Comparison of ENCODE assay signal across 33 mouse cellular contexts in genomic region chr6:145050899-145051298, GRCm38 (mm10). TPM values are rescaled to one million over a fixed set of nuclear protein-coding genes. Genes with fewer than 3 reads are reported as not detected.
DNase-seq lines count a peak whose midpoint lies in the region; ATAC-seq and TF ChIP-seq lines count a peak whose summit lies in the region.
"Had no signal": no experiment of that assay in that cellular context is flagged by ENCODE, and none has a peak within 500 bp of the region (broad histone marks: within the 10 kb centered on the region; RNA-seq: fewer than 3 reads in every experiment).

No protein-coding gene starts in this region.

- H3K4me1 ChIP-seq in heart, embryonic 11.5 days (ENCODE audit: control insufficient read depth, insufficient read depth, low read length) = peaks cover 12% of the 10 kb centered on the region; the same call in 1 of the 2 replicates
- peaks cover 15% of the 10 kb centered on the region; the same call in 1 of the 2 replicates for H3K4me1 ChIP-seq in midbrain, embryonic 14.5 days (ENCODE audit: control insufficient read depth, insufficient read depth, low read length)

- 0 out of 2 replicates have a peak, but pooled peaks have one; percentile 29 for ATAC-seq in heart, embryonic 11.5 days (replicated peaks; ENCODE audit: insufficient number of reproducible peaks, low FRiP score, low TSS enrichment)
- no peak for ATAC-seq in midbrain, embryonic 14.5 days (ENCODE audit: low FRiP score, low TSS enrichment)
- ATAC-seq: CD4-positive, CD25-positive, alpha-beta regulatory T cell, adult 4 months; forebrain, postnatal 0 days; inflammation-experienced regulatory T-cells, adult 6 months had no signal

- no peak for TF ChIP-seq POLR2A in brain, embryonic 14.5 days (IDR thresholded peaks at IDR 0.05; ENCODE audit: borderline replicate concordance, extremely low read depth, insufficient read depth, insufficient read length, poor library complexity, severe bottlenecking)

- H3K9me3 ChIP-seq in heart, embryonic 11.5 days (replicated peaks; ENCODE audit: control insufficient read depth, low read length) = no peaks in the 10 kb centered on the region
- no peaks in the 10 kb centered on the region for H3K9me3 ChIP-seq in midbrain, embryonic 14.5 days (ENCODE audit: control insufficient read depth, low read length)
- H3K9me3 ChIP-seq: embryonic facial prominence, embryonic 13.5 days; forebrain, embryonic 10.5 days; heart, embryonic 12.5 days; limb, embryonic 13.5 days; lung, embryonic 15.5 days had no signal

- H3K4me2 ChIP-seq in heart, embryonic 11.5 days = no peak overlapping the region
- H3K4me2 ChIP-seq in midbrain, embryonic 14.5 days (ENCODE audit: low read length) = no peak overlapping the region
- H3K4me2 ChIP-seq: embryonic facial prominence, embryonic 13.5 days; heart, embryonic 12.5 days; hindbrain, embryonic 14.5 days; limb, embryonic 13.5 days; liver, embryonic 11.5 days; lung, embryonic 15.5 days had no signal

- H3K27ac ChIP-seq in heart, embryonic 11.5 days (ENCODE audit: low read depth, low read length) = no peak overlapping the region
- H3K27ac ChIP-seq in midbrain, embryonic 14.5 days (replicated peaks; ENCODE audit: low read depth, low read length) = 0 out of 2 replicates have a peak overlapping the region, but pooled peaks have one; percentile 23
- H3K27ac ChIP-seq: embryonic facial prominence, embryonic 13.5 days; forebrain, embryonic 10.5 days; hindbrain, embryonic 14.5 days; left cerebral cortex, adult 2 months; limb, embryonic 13.5 days; lung, embryonic 15.5 days; stomach, postnatal 0 days had no signal

- no peak overlapping the region for H3K9ac ChIP-seq in heart, embryonic 11.5 days (ENCODE audit: low read depth, low read length)
- no peak overlapping the region for H3K9ac ChIP-seq in midbrain, embryonic 14.5 days (replicated peaks; ENCODE audit: low read length)
- H3K9ac ChIP-seq: embryonic facial prominence, embryonic 13.5 days; forebrain, postnatal 0 days; heart, embryonic 12.5 days; hindbrain, embryonic 14.5 days; limb, embryonic 13.5 days; lung, embryonic 15.5 days had no signal

- no peak for DNase-seq in heart, adult 8-10 months (ENCODE audit: low spot score)
- peak; percentile 53 for DNase-seq in brain, embryonic 14.5 days (ENCODE audit: low read depth)
- DNase-seq in midbrain, embryonic 14.5 days = peak; percentile 33
- peak; percentile 73 for DNase-seq in retina, postnatal 7 days (ENCODE audit: low read depth, low spot score)
- no peak for DNase-seq in urinary bladder, adult 2 months (ENCODE audit: low spot score)
- DNase-seq in left cerebral cortex, adult 9 months (ENCODE audit: low spot score in 2 of 2) = no peak
- DNase-seq: adrenal gland, adult 2 months; adrenal gland, postnatal 36 days; cerebellum, adult 8-10 months; cerebellum, postnatal 36 days; embryo, embryonic 11 days; forebrain, postnatal 0 days; gastrocnemius, postnatal 10 days; heart, postnatal 4 days; kidney, adult 11 months; kidney, postnatal 14 days; lung, postnatal 36 days; right cerebral cortex, postnatal 4 days; thymus, adult 18-20 months; thymus, postnatal 25 days had no signal

- 17% methylated on average over 3 of the region's 3 CpGs for WGBS in heart, embryonic 11.5 days (ENCODE audit: insufficient replicate concordance)
- WGBS in midbrain, embryonic 14.5 days = 17% methylated on average over 3 of the region's 3 CpGs

- no peak overlapping the region for H3K4me3 ChIP-seq in heart, embryonic 11.5 days (ENCODE audit: low read depth, low read length)
- no peak overlapping the region for H3K4me3 ChIP-seq in midbrain, embryonic 14.5 days (replicated peaks; ENCODE audit: low read depth, low read length)
- H3K4me3 ChIP-seq: embryonic facial prominence, embryonic 13.5 days; forebrain, embryonic 10.5 days; heart, embryonic 12.5 days; left cerebral cortex, adult 2 months; limb, embryonic 13.5 days; lung, embryonic 15.5 days had no signal

- peaks cover 4% of the 10 kb centered on the region; the same call in 1 of the 2 replicates for H3K27me3 ChIP-seq in heart, embryonic 11.5 days (ENCODE audit: control insufficient read depth, insufficient read depth, low read length)
- H3K27me3 ChIP-seq in midbrain, embryonic 14.5 days (ENCODE audit: control insufficient read depth, insufficient read depth, low read length) = no peaks in the 10 kb centered on the region

- no peak for TF ChIP-seq CTCF in brain, embryonic 14.5 days (IDR thresholded peaks at IDR 0.05; ENCODE audit: borderline replicate concordance, extremely low read depth, insufficient read depth, insufficient read length)

- no peaks in the 10 kb centered on the region for H3K36me3 ChIP-seq in heart, embryonic 11.5 days (ENCODE audit: control insufficient read depth, insufficient read depth, low read length)
- H3K36me3 ChIP-seq in midbrain, embryonic 14.5 days (ENCODE audit: control insufficient read depth, insufficient read depth, low read length) = no peaks in the 10 kb centered on the region
- H3K36me3 ChIP-seq: embryonic facial prominence, embryonic 13.5 days; heart, embryonic 12.5 days; limb, embryonic 13.5 days; lung, embryonic 15.5 days had no signal

RNA-seq across cellular contexts. Expression of gene Bcat1, which starts 25.1 kb away (rescaled TPM):
- polyA plus RNA-seq in heart, embryonic 11.5 days (2014; fragmentation: Nextera tagmentation; extraction: Ambion mirVana) = 24.1 and 24.2 TPM in 2 replicates
- total RNA-seq in heart, adult 8-10 months (2022) = 1 to 10 TPM in 2 of 4 experiments, under 1 TPM in 2; 0.34 to 1.6 (median 1.0) TPM
- polyA plus RNA-seq in brain, embryonic 14.5 days (2012; rRNA removed) = 14.2 and 34.6 TPM in 2 replicates
- polyA plus RNA-seq in midbrain, embryonic 14.5 days (2014; fragmentation: Nextera tagmentation; extraction: Ambion mirVana) = 94.4 and 117 TPM in 2 replicates
- polyA plus RNA-seq in urinary bladder, adult 2 months (2012; rRNA removed) = 1.3 and 2.3 TPM in 2 replicates
- total RNA-seq: monocyte, adult 5-6 weeks had no signal

Comparison
In these comparisons a context has a peak if more than half of its experiments do, and no peak if none do; other contexts are left out.
1. DNase-seq: peak in brain, embryonic 14.5 days (single experiment), midbrain, embryonic 14.5 days (single experiment) and retina, postnatal 7 days (single experiment); none in heart, adult 8-10 months (single experiment), urinary bladder, adult 2 months (single experiment) and left cerebral cortex, adult 9 months (0 of 2).